Mouse (Mus musculus): Measurements from ENCODE around the gene Sult2a1.
"Not testable (repeated sequence)": the region's sequence is repeated elsewhere in the genome, so short reads cannot be mapped to it uniquely, and the experiment has no call there.

The Sult2a1 gene

GRCm38 (mm10) chr7:13837309-13837708 is at the start of gene Sult2a1:
Sult2a1 (minus strand) TSS chr7:13837409.
- not testable (repeated sequence) for DNase-seq (ENCODE audit: low read depth)

GRCm38 (mm10) chr7:13813913-13814312 is 23.3 kb downstream of the Sult2a1 start:
- no peak for DNase-seq (ENCODE audit: low read depth)
